Mouse (Mus musculus): Measurements from ENCODE around the gene Ggnbp2. TPM values are rescaled to one million over a fixed set of nuclear protein-coding genes. Genes with fewer than 3 reads are reported as not detected.

Ggnbp2 gene
- polyA plus RNA-seq, 1 experiment: 24.8 TPM

GRCm38 (mm10) chr11:84885238-84885637, 14.6 kb upstream of the Ggnbp2 start:
- peaks cover 19% of the 10 kb centered on the region for H3K36me3 ChIP-seq (ENCODE audit: control insufficient read depth, insufficient read depth)
- H3K4me3 ChIP-seq: no peak overlapping the region
- H3ac ChIP-seq (ENCODE audit: control insufficient read depth, insufficient read length): no peak overlapping the region
- H3K79me2 ChIP-seq (ENCODE audit: control insufficient read depth, insufficient read depth): peaks cover 10% of the 10 kb centered on the region
- H3K27me3 ChIP-seq (ENCODE audit: control insufficient read depth, insufficient read depth, insufficient read length): no peaks in the 10 kb centered on the region
- TF ChIP-seq REST (IDR thresholded peaks at IDR 0.05; ENCODE audit: insufficient read depth, insufficient read length) (no peak), MYOD1 (IDR thresholded peaks at IDR 0.05; ENCODE audit: control insufficient read depth in 1 of 3, insufficient read length in 2 of 3, low read depth in 2 of 3) (no peak), POLR2A (IDR thresholded peaks at IDR 0.05; ENCODE audit: insufficient read length, low read depth) (no peak), MAX (IDR thresholded peaks at IDR 0.05; ENCODE audit: low read depth) (no peak), E2F4 (IDR thresholded peaks at IDR 0.05; ENCODE audit: insufficient read depth) (no peak), CEBPB (IDR thresholded peaks at IDR 0.05; ENCODE audit: insufficient read depth, poor library complexity, severe bottlenecking) (no peak), TCF3 (IDR thresholded peaks at IDR 0.05; ENCODE audit: insufficient read length, low read depth) (no peak), USF1 (IDR thresholded peaks at IDR 0.05; ENCODE audit: low read depth) (no peak)
- H3K4me2 ChIP-seq (ENCODE audit: low read depth): no peak overlapping the region

- no peaks in the 10 kb centered on the region for H3K27me3 ChIP-seq (ENCODE audit: control insufficient read depth, insufficient read depth, insufficient read length)
- H3K4me3 ChIP-seq: no peak overlapping the region
- H3K4me2 ChIP-seq (ENCODE audit: low read depth): no peak overlapping the region
- H3K79me2 ChIP-seq (ENCODE audit: control insufficient read depth, insufficient read depth): peaks cover 21% of the 10 kb centered on the region
- H3K36me3 ChIP-seq (ENCODE audit: control insufficient read depth, insufficient read depth): peaks cover 19% of the 10 kb centered on the region
- TF ChIP-seq E2F4 (IDR thresholded peaks at IDR 0.05; ENCODE audit: insufficient read depth) (no peak), MYOD1 (IDR thresholded peaks at IDR 0.05; ENCODE audit: control insufficient read depth in 1 of 3, insufficient read length in 2 of 3, low read depth in 2 of 3) (no peak), CEBPB (IDR thresholded peaks at IDR 0.05; ENCODE audit: insufficient read depth, poor library complexity, severe bottlenecking) (no peak), MAX (IDR thresholded peaks at IDR 0.05; ENCODE audit: low read depth) (no peak), REST (IDR thresholded peaks at IDR 0.05; ENCODE audit: insufficient read depth, insufficient read length) (no peak), TCF3 (IDR thresholded peaks at IDR 0.05; ENCODE audit: insufficient read length, low read depth) (no peak), POLR2A (IDR thresholded peaks at IDR 0.05; ENCODE audit: insufficient read length, low read depth) (no peak), MYOG (IDR thresholded peaks at IDR 0.05; ENCODE audit: control insufficient read depth in 1 of 3, insufficient read depth in 1 of 3, insufficient read length in 2 of 3, low read depth in 2 of 3) (no peak)
- H3ac ChIP-seq (ENCODE audit: control insufficient read depth, insufficient read length): no peak overlapping the region
Measured at GRCm38 (mm10) chr11:84882346-84882745, 11.7 kb upstream of the Ggnbp2 start.

GRCm38 (mm10) chr11:84880971-84881370, 10.4 kb upstream of the Ggnbp2 start:
- no peak for TF ChIP-seq SRF (IDR thresholded peaks at IDR 0.05; ENCODE audit: control insufficient read depth, insufficient read length, low read depth)
- TF ChIP-seq CEBPB (IDR thresholded peaks at IDR 0.05; ENCODE audit: insufficient read depth, poor library complexity, severe bottlenecking): no peak
- no peak for TF ChIP-seq MYOG (IDR thresholded peaks at IDR 0.05; ENCODE audit: control insufficient read depth in 1 of 3, insufficient read depth in 1 of 3, insufficient read length in 2 of 3, low read depth in 2 of 3)
- TF ChIP-seq POLR2A (IDR thresholded peaks at IDR 0.05; ENCODE audit: insufficient read length, low read depth): no peak
- no peak for TF ChIP-seq REST (IDR thresholded peaks at IDR 0.05; ENCODE audit: insufficient read depth, insufficient read length)
- TF ChIP-seq TCF12 (IDR thresholded peaks at IDR 0.05; ENCODE audit: insufficient read depth, poor library complexity, severe bottlenecking): no peak
- no peak for TF ChIP-seq MAX (IDR thresholded peaks at IDR 0.05; ENCODE audit: low read depth)
- no peak for TF ChIP-seq POLR2AphosphoS2 (IDR thresholded peaks at IDR 0.05; ENCODE audit: insufficient read length, low read depth)
- TF ChIP-seq MYOD1 (IDR thresholded peaks at IDR 0.05; ENCODE audit: control insufficient read depth in 1 of 3, insufficient read length in 2 of 3, low read depth in 2 of 3): no peak
- TF ChIP-seq TCF3 (IDR thresholded peaks at IDR 0.05; ENCODE audit: insufficient read length, low read depth): no peak
- TF ChIP-seq E2F4 (IDR thresholded peaks at IDR 0.05; ENCODE audit: insufficient read depth): no peak
- TF ChIP-seq USF1 (IDR thresholded peaks at IDR 0.05; ENCODE audit: low read depth): no peak
- peaks cover 21% of the 10 kb centered on the region for H3K79me2 ChIP-seq (ENCODE audit: control insufficient read depth, insufficient read depth)
- H3K36me3 ChIP-seq (ENCODE audit: control insufficient read depth, insufficient read depth): peaks cover 19% of the 10 kb centered on the region
- peak overlapping the region; percentile 88 for H3K4me3 ChIP-seq
- peak overlapping the region; percentile 43 for H3ac ChIP-seq (ENCODE audit: control insufficient read depth, insufficient read length)
- H3K27me3 ChIP-seq (ENCODE audit: control insufficient read depth, insufficient read depth, insufficient read length): no peaks in the 10 kb centered on the region
- H3K4me2 ChIP-seq (ENCODE audit: low read depth): peak overlapping the region; percentile 93

- H3K79me2 ChIP-seq (ENCODE audit: control insufficient read depth, insufficient read depth): peaks cover 21% of the 10 kb centered on the region
- no peaks in the 10 kb centered on the region for H3K27me3 ChIP-seq (ENCODE audit: control insufficient read depth, insufficient read depth, insufficient read length)
- peak overlapping the region; percentile 43 for H3ac ChIP-seq (ENCODE audit: control insufficient read depth, insufficient read length)
- peak overlapping the region; percentile 93 for H3K4me2 ChIP-seq (ENCODE audit: low read depth)
- TF ChIP-seq TCF12 (IDR thresholded peaks at IDR 0.05; ENCODE audit: insufficient read depth, poor library complexity, severe bottlenecking) (no peak), POLR2A (IDR thresholded peaks at IDR 0.05; ENCODE audit: insufficient read length, low read depth) (peak; percentile 7), SRF (IDR thresholded peaks at IDR 0.05; ENCODE audit: control insufficient read depth, insufficient read length, low read depth) (no peak), REST (IDR thresholded peaks at IDR 0.05; ENCODE audit: insufficient read depth, insufficient read length) (no peak), CEBPB (IDR thresholded peaks at IDR 0.05; ENCODE audit: insufficient read depth, poor library complexity, severe bottlenecking) (no peak), TCF3 (IDR thresholded peaks at IDR 0.05; ENCODE audit: insufficient read length, low read depth) (no peak), E2F4 (IDR thresholded peaks at IDR 0.05; ENCODE audit: insufficient read depth) (no peak), MAX (IDR thresholded peaks at IDR 0.05; ENCODE audit: low read depth) (no peak)
- peaks cover 16% of the 10 kb centered on the region for H3K36me3 ChIP-seq (ENCODE audit: control insufficient read depth, insufficient read depth)
- H3K4me3 ChIP-seq: peak overlapping the region; percentile 88
Measured at GRCm38 (mm10) chr11:84880465-84880961, 9.9 kb upstream of the Ggnbp2 start.

Measured in myocyte (in vitro differentiated cells).